Mouse (Mus musculus) brain, embryonic 14.5 days (tissue): Measurements from ENCODE around the gene Cnst.

Experiments used
- CTCF ChIP-seq: fragments of 200-500 bp; IDR thresholded peaks from 2 replicates; pipeline ENCODE4 v1.5.1; 2012; ENCODE audit warnings: inconsistent platforms, mild to moderate bottlenecking, moderate library complexity, borderline replicate concordance; ENCODE audit not compliant: insufficient read depth, insufficient read length; ENCODE audit errors: extremely low read depth
- POLR2A ChIP-seq: fragments of 200-500 bp; IDR thresholded peaks from 2 replicates; pipeline ENCODE4 v1.6.1; 2012; ENCODE audit warnings: mild to moderate bottlenecking, inconsistent platforms, borderline replicate concordance; ENCODE audit not compliant: poor library complexity, insufficient read depth, insufficient read length, severe bottlenecking; ENCODE audit errors: extremely low read depth

DNA sequence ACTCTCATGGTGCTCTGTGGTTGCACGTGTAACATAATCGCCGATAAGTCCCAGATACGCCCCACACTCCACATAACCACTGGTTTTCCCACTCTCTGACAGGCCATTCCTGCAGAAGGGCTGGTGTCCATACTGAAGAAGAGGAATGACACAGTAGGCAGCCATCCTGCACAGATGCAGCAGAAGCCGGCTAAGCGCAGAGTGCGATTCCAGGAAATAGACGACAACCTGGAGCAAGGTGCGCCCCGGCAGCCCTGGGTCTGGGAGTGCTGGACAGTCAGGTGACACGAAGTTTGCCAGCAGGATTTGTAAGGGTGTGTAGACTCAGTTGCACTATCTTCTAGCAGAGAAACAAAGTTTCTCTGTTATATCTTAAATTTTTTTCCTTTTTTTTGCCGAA is 76.5 kb downstream of the Cnst start:
- TF ChIP-seq POLR2A = no peak
- TF ChIP-seq CTCF = no peak
